Mouse (Mus musculus): Measurements from ENCODE around the gene Fkbp4. TPM values are rescaled to one million over a fixed set of nuclear protein-coding genes. Genes with fewer than 3 reads are reported as not detected.

Gene Fkbp4
- polyA plus RNA-seq, 1 experiment from 2014 or later = 357 TPM

GRCm38 (mm10) chr6:128466043-128466442 is 27.6 kb upstream of the Fkbp4 start:
- no peak for ATAC-seq

GRCm38 (mm10) chr6:128464996-128465395 is 26.5 kb upstream of the Fkbp4 start:
- 92% methylated on average over 4 of the region's 4 CpGs for WGBS
- Histone ChIP-seq H3K27me3 (ENCODE audit: control insufficient read depth, insufficient read depth, low read depth, low read length) (no peaks in the 10 kb centered on the region), H3K4me2 (ENCODE audit: low read length) (no peak overlapping the region)

More at GRCm38 (mm10) chr6:128466043-128466442, 27.6 kb upstream of the Fkbp4 start:
- Histone ChIP-seq H3K4me3 (ENCODE audit: low read depth, low read length) (no peak overlapping the region), H3K27me3 (ENCODE audit: control insufficient read depth, insufficient read depth, low read depth, low read length) (no peaks in the 10 kb centered on the region), H3K9ac (ENCODE audit: low read depth, low read length) (no peak overlapping the region), H3K4me1 (ENCODE audit: control insufficient read depth, insufficient read depth, low read length) (no peaks in the 10 kb centered on the region; the same call in 1 of the 2 replicates), H3K9me3 (replicated peaks; ENCODE audit: control insufficient read depth, low read length, poor library complexity, severe bottlenecking) (no peaks in the 10 kb centered on the region), H3K4me2 (ENCODE audit: low read length) (no peak overlapping the region), H3K27ac (ENCODE audit: low read length) (no peak overlapping the region), H3K36me3 (ENCODE audit: control insufficient read depth, insufficient read depth, low read length) (no peaks in the 10 kb centered on the region)
- WGBS = 59% methylated on average over 6 of the region's 7 CpGs

GRCm38 (mm10) chr6:128461606-128462005 is 23.1 kb upstream of the Fkbp4 start:
- ATAC-seq = no peak
- Histone ChIP-seq H3K4me2 (ENCODE audit: low read length) (no peak overlapping the region), H3K36me3 (ENCODE audit: control insufficient read depth, insufficient read depth, low read length) (no peaks in the 10 kb centered on the region), H3K4me1 (ENCODE audit: control insufficient read depth, insufficient read depth, low read length) (no peaks in the 10 kb centered on the region), H3K27me3 (ENCODE audit: control insufficient read depth, insufficient read depth, low read depth, low read length) (no peaks in the 10 kb centered on the region), H3K9ac (ENCODE audit: low read depth, low read length) (no peak overlapping the region), H3K27ac (ENCODE audit: low read length) (no peak overlapping the region), H3K4me3 (ENCODE audit: low read depth, low read length) (no peak overlapping the region), H3K9me3 (replicated peaks; ENCODE audit: control insufficient read depth, low read length, poor library complexity, severe bottlenecking) (no peaks in the 10 kb centered on the region)

More at GRCm38 (mm10) chr6:128464996-128465395, 26.5 kb upstream of the Fkbp4 start:
- no peak overlapping the region for H3K9ac ChIP-seq (ENCODE audit: low read depth, low read length)
- H3K4me3 ChIP-seq (ENCODE audit: low read depth, low read length) = no peak overlapping the region
- ATAC-seq = no peak
- H3K4me1 ChIP-seq (ENCODE audit: control insufficient read depth, insufficient read depth, low read length) = no peaks in the 10 kb centered on the region; the same call in 1 of the 2 replicates
- H3K9me3 ChIP-seq (replicated peaks; ENCODE audit: control insufficient read depth, low read length, poor library complexity, severe bottlenecking) = no peaks in the 10 kb centered on the region
- H3K36me3 ChIP-seq (ENCODE audit: control insufficient read depth, insufficient read depth, low read length) = no peaks in the 10 kb centered on the region
- no peak overlapping the region for H3K27ac ChIP-seq (ENCODE audit: low read length)

GRCm38 (mm10) chr6:128460729-128461503 is 22.4 kb upstream of the Fkbp4 start:
- Histone ChIP-seq H3K27ac (ENCODE audit: low read length) (no peak overlapping the region), H3K9ac (ENCODE audit: low read depth, low read length) (no peak overlapping the region), H3K36me3 (ENCODE audit: control insufficient read depth, insufficient read depth, low read length) (no peaks in the 10 kb centered on the region), H3K9me3 (replicated peaks; ENCODE audit: control insufficient read depth, low read length, poor library complexity, severe bottlenecking) (no peaks in the 10 kb centered on the region), H3K27me3 (ENCODE audit: control insufficient read depth, insufficient read depth, low read depth, low read length) (no peaks in the 10 kb centered on the region), H3K4me2 (ENCODE audit: low read length) (no peak overlapping the region), H3K4me1 (ENCODE audit: control insufficient read depth, insufficient read depth, low read length) (no peaks in the 10 kb centered on the region), H3K4me3 (ENCODE audit: low read depth, low read length) (no peak overlapping the region)
- no peak for ATAC-seq
- WGBS = 79% methylated on average over 14 of the region's 14 CpGs

- no peaks in the 10 kb centered on the region for H3K4me1 ChIP-seq (ENCODE audit: control insufficient read depth, insufficient read depth, low read length)
- no peaks in the 10 kb centered on the region for H3K9me3 ChIP-seq (replicated peaks; ENCODE audit: control insufficient read depth, low read length, poor library complexity, severe bottlenecking)
- no peak overlapping the region for H3K27ac ChIP-seq (ENCODE audit: low read length)
- ATAC-seq = no peak
- H3K9ac ChIP-seq (ENCODE audit: low read depth, low read length) = no peak overlapping the region
- no peak overlapping the region for H3K4me2 ChIP-seq (ENCODE audit: low read length)
- H3K36me3 ChIP-seq (ENCODE audit: control insufficient read depth, insufficient read depth, low read length) = no peaks in the 10 kb centered on the region
- 35% methylated on average over 2 of the region's 2 CpGs for WGBS
- no peak overlapping the region for H3K4me3 ChIP-seq (ENCODE audit: low read depth, low read length)
- no peaks in the 10 kb centered on the region for H3K27me3 ChIP-seq (ENCODE audit: control insufficient read depth, insufficient read depth, low read depth, low read length)
These were observed 21.8 kb upstream of the Fkbp4 start for GRCm38 (mm10) chr6:128460321-128460720.

- 84% methylated on average over 5 of the region's 5 CpGs for WGBS
- no peaks in the 10 kb centered on the region for H3K27me3 ChIP-seq (ENCODE audit: control insufficient read depth, insufficient read depth, low read depth, low read length)
- H3K9me3 ChIP-seq (replicated peaks; ENCODE audit: control insufficient read depth, low read length, poor library complexity, severe bottlenecking) = no peaks in the 10 kb centered on the region
- ATAC-seq = no peak
- no peaks in the 10 kb centered on the region for H3K4me1 ChIP-seq (ENCODE audit: control insufficient read depth, insufficient read depth, low read length)
- H3K27ac ChIP-seq (ENCODE audit: low read length) = no peak overlapping the region
- H3K4me2 ChIP-seq (ENCODE audit: low read length) = no peak overlapping the region
- H3K9ac ChIP-seq (ENCODE audit: low read depth, low read length) = no peak overlapping the region
- no peak overlapping the region for H3K4me3 ChIP-seq (ENCODE audit: low read depth, low read length)
- no peaks in the 10 kb centered on the region for H3K36me3 ChIP-seq (ENCODE audit: control insufficient read depth, insufficient read depth, low read length)
These were observed 18.7 kb upstream of the Fkbp4 start for GRCm38 (mm10) chr6:128457186-128457585.

- ATAC-seq = no peak
- H3K4me2 ChIP-seq (ENCODE audit: low read length) = no peak overlapping the region
- H3K9ac ChIP-seq (ENCODE audit: low read depth, low read length) = no peak overlapping the region
- no peak overlapping the region for H3K27ac ChIP-seq (ENCODE audit: low read length)
- H3K9me3 ChIP-seq (replicated peaks; ENCODE audit: control insufficient read depth, low read length, poor library complexity, severe bottlenecking) = no peaks in the 10 kb centered on the region
- no peaks in the 10 kb centered on the region for H3K27me3 ChIP-seq (ENCODE audit: control insufficient read depth, insufficient read depth, low read depth, low read length)
- no peaks in the 10 kb centered on the region for H3K4me1 ChIP-seq (ENCODE audit: control insufficient read depth, insufficient read depth, low read length)
- no peak overlapping the region for H3K4me3 ChIP-seq (ENCODE audit: low read depth, low read length)
- H3K36me3 ChIP-seq (ENCODE audit: control insufficient read depth, insufficient read depth, low read length) = no peaks in the 10 kb centered on the region
- 85% methylated on average over 12 of the region's 12 CpGs for WGBS
These were observed 17.5 kb upstream of the Fkbp4 start for GRCm38 (mm10) chr6:128455835-128456605.

- ATAC-seq = no peak
- Histone ChIP-seq H3K9ac (ENCODE audit: low read depth, low read length) (no peak overlapping the region), H3K4me3 (ENCODE audit: low read depth, low read length) (no peak overlapping the region), H3K4me1 (ENCODE audit: control insufficient read depth, insufficient read depth, low read length) (peaks cover 5% of the 10 kb centered on the region; the same call in 1 of the 2 replicates), H3K36me3 (ENCODE audit: control insufficient read depth, insufficient read depth, low read length) (no peaks in the 10 kb centered on the region), H3K9me3 (replicated peaks; ENCODE audit: control insufficient read depth, low read length, poor library complexity, severe bottlenecking) (no peaks in the 10 kb centered on the region), H3K27me3 (ENCODE audit: control insufficient read depth, insufficient read depth, low read depth, low read length) (no peaks in the 10 kb centered on the region), H3K4me2 (ENCODE audit: low read length) (no peak overlapping the region), H3K27ac (ENCODE audit: low read length) (no peak overlapping the region)
- WGBS = 93% methylated on average over 5 of the region's 5 CpGs
These were observed 8.6 kb upstream of the Fkbp4 start for GRCm38 (mm10) chr6:128447063-128447462.

All from midbrain, embryonic 16.5 days (tissue).